Mouse (Mus musculus) adrenal gland, adult (tissue): ENCODE data around the gene Plxnd1.

Experiments used
- DNase-seq, 2 experiments: peaks; one replicate each; pipeline ENCODE4 v3.0.0; 2022 to 2023; ENCODE audit warnings: low spot score in 1 of 2; ENCODE audit not compliant: inconsistent age in 2 of 2

Plxnd1 gene

GRCm38 (mm10) chr6:115994877-115995520 lies at the start of gene Plxnd1:
Gene Plxnd1, minus strand, starts transcription at chr6:115995005.
- DNase-seq, result peak; percentile 98 to 100

GRCm38 (mm10) chr6:116044039-116044438 lies 49.2 kb upstream of the Plxnd1 start:
- no peak for DNase-seq

GRCm38 (mm10) chr6:116038222-116038621 lies 43.4 kb upstream of the Plxnd1 start:
- DNase-seq, result no peak

GRCm38 (mm10) chr6:116037281-116037831 lies 42.6 kb upstream of the Plxnd1 start:
- peak; percentile 41 to 84 for DNase-seq

GRCm38 (mm10) chr6:116036555-116036954 lies 41.8 kb upstream of the Plxnd1 start:
- DNase-seq, result no peak

GRCm38 (mm10) chr6:116031052-116031451 lies 36.2 kb upstream of the Plxnd1 start:
- no peak for DNase-seq

- no peak for DNase-seq
Measured at GRCm38 (mm10) chr6:116024666-116025065, 29.9 kb upstream of the Plxnd1 start.

GRCm38 (mm10) chr6:116021961-116022485 lies 27.2 kb upstream of the Plxnd1 start:
- DNase-seq, result no peak

- DNase-seq, result no peak
Measured at GRCm38 (mm10) chr6:116015902-116016301, 21.1 kb upstream of the Plxnd1 start.

- no peak for DNase-seq
Measured at GRCm38 (mm10) chr6:116014111-116014510, 19.3 kb upstream of the Plxnd1 start.

GRCm38 (mm10) chr6:116013687-116014086 lies 18.9 kb upstream of the Plxnd1 start:
- no peak for DNase-seq

GRCm38 (mm10) chr6:116010541-116010940 lies 15.7 kb upstream of the Plxnd1 start:
- DNase-seq, result peak; percentile 82 to 96

- peak; percentile 69 to 72 for DNase-seq
Measured at GRCm38 (mm10) chr6:116009426-116009825, 14.6 kb upstream of the Plxnd1 start.

- DNase-seq, result peak; percentile 73 to 91
Measured at GRCm38 (mm10) chr6:116007561-116008173, 12.9 kb upstream of the Plxnd1 start.

GRCm38 (mm10) chr6:116006731-116007130 lies 11.9 kb upstream of the Plxnd1 start:
- DNase-seq, result peak; percentile 72 to 82

GRCm38 (mm10) chr6:116005959-116006288 lies 11.1 kb upstream of the Plxnd1 start:
- DNase-seq, result no peak

GRCm38 (mm10) chr6:116005275-116005958 lies 10.6 kb upstream of the Plxnd1 start:
- peak; percentile 41 to 64 for DNase-seq

GRCm38 (mm10) chr6:116004716-116005115 lies 9.9 kb upstream of the Plxnd1 start:
- peak in 1 of 2 experiments; percentile 37 for DNase-seq

GRCm38 (mm10) chr6:116004069-116004468 lies 9.3 kb upstream of the Plxnd1 start:
- peak; percentile 61 to 79 for DNase-seq

GRCm38 (mm10) chr6:116003516-116003915 lies 8.7 kb upstream of the Plxnd1 start:
- DNase-seq, result peak; percentile 25 to 47

GRCm38 (mm10) chr6:116002311-116003104 lies 7.7 kb upstream of the Plxnd1 start:
- DNase-seq, result no peak
